Mouse (Mus musculus): Measurements from ENCODE around the gene Gm20388.
A peak's percentile ranks its signal among the peaks of the same experiment; 100 is the strongest.

The Gm20388 gene

GRCm38 (mm10) chr8:122652643-122653042 is 2742.0 kb downstream of the Gm20388 start:
- no peak for DNase-seq (ENCODE audit: low spot score)

GRCm38 (mm10) chr8:122654768-122655167 is 2744.1 kb downstream of the Gm20388 start:
- no peak for DNase-seq (ENCODE audit: low spot score)

- DNase-seq (ENCODE audit: low spot score) = no peak
These were observed 2745.7 kb downstream of the Gm20388 start for GRCm38 (mm10) chr8:122656056-122656999.

GRCm38 (mm10) chr8:122658149-122658806 is 2747.6 kb downstream of the Gm20388 start:
- DNase-seq (ENCODE audit: low spot score) = no peak

GRCm38 (mm10) chr8:122658807-122659160 is 2748.1 kb downstream of the Gm20388 start:
- no peak for DNase-seq (ENCODE audit: low spot score)

GRCm38 (mm10) chr8:122660022-122660421 is 2749.4 kb downstream of the Gm20388 start:
- DNase-seq (ENCODE audit: low spot score) = peak; percentile 21

GRCm38 (mm10) chr8:122661138-122661537 is 2750.5 kb downstream of the Gm20388 start:
- DNase-seq (ENCODE audit: low spot score) = no peak

GRCm38 (mm10) chr8:122661894-122662293 is 2751.3 kb downstream of the Gm20388 start:
- no peak for DNase-seq (ENCODE audit: low spot score)

GRCm38 (mm10) chr8:122663106-122663505 is 2752.5 kb downstream of the Gm20388 start:
- no peak for DNase-seq (ENCODE audit: low spot score)

- no peak for DNase-seq (ENCODE audit: low spot score)
These were observed 2753.0 kb downstream of the Gm20388 start for GRCm38 (mm10) chr8:122663670-122664069.

GRCm38 (mm10) chr8:122665221-122665620 is 2754.6 kb downstream of the Gm20388 start:
- no peak for DNase-seq (ENCODE audit: low spot score)

- DNase-seq (ENCODE audit: low spot score) = no peak
These were observed 2755.2 kb downstream of the Gm20388 start for GRCm38 (mm10) chr8:122665667-122666316.

- DNase-seq (ENCODE audit: low spot score) = no peak
These were observed 2755.7 kb downstream of the Gm20388 start for GRCm38 (mm10) chr8:122666338-122666764.

- DNase-seq (ENCODE audit: low spot score) = peak; percentile 36
These were observed 2756.2 kb downstream of the Gm20388 start for GRCm38 (mm10) chr8:122666827-122667226.

GRCm38 (mm10) chr8:122667854-122668253 is 2757.2 kb downstream of the Gm20388 start:
- no peak for DNase-seq (ENCODE audit: low spot score)

- no peak for DNase-seq (ENCODE audit: low spot score)
These were observed 2758.7 kb downstream of the Gm20388 start for GRCm38 (mm10) chr8:122669370-122669769.

- DNase-seq (ENCODE audit: low spot score) = no peak
These were observed 2759.4 kb downstream of the Gm20388 start for GRCm38 (mm10) chr8:122670001-122670400.

- no peak for DNase-seq (ENCODE audit: low spot score)
These were observed 2760.1 kb downstream of the Gm20388 start for GRCm38 (mm10) chr8:122670718-122671117.

- no peak for DNase-seq (ENCODE audit: low spot score)
These were observed 2761.3 kb downstream of the Gm20388 start for GRCm38 (mm10) chr8:122671894-122672293.

GRCm38 (mm10) chr8:122673989-122674388 is 2763.3 kb downstream of the Gm20388 start:
- DNase-seq (ENCODE audit: low spot score) = no peak

GRCm38 (mm10) chr8:122674999-122675398 is 2764.4 kb downstream of the Gm20388 start:
- no peak for DNase-seq (ENCODE audit: low spot score)

- no peak for DNase-seq (ENCODE audit: low spot score)
These were observed 2765.2 kb downstream of the Gm20388 start for GRCm38 (mm10) chr8:122675596-122676420.

Data from T-cell, adult 2 months (primary cell).